Mouse (Mus musculus) heart, adult 18-20 months (tissue): ENCODE results near the gene Gm1043. TPM values are rescaled to one million over a fixed set of nuclear protein-coding genes. Genes with fewer than 3 reads are reported as not detected.
A peak's percentile ranks its signal among the peaks of the same experiment; 100 is the strongest.

Experiments
- DNase-seq, 2 experiments: peaks; one replicate each; pipeline ENCODE4 v3.0.0; 2021 to 2022; ENCODE audit warnings: mixed read lengths in 1 of 2
- total RNA-seq, 2 experiments: library from RNA; stranded (reverse); gene quantifications; 2 replicates each; pipeline ENCODE4 v1.2.3; 2021

Gene Gm1043
- total RNA-seq, 2 experiments from 2014 or later, result 0.08 TPM; not detected in 1

DNA sequence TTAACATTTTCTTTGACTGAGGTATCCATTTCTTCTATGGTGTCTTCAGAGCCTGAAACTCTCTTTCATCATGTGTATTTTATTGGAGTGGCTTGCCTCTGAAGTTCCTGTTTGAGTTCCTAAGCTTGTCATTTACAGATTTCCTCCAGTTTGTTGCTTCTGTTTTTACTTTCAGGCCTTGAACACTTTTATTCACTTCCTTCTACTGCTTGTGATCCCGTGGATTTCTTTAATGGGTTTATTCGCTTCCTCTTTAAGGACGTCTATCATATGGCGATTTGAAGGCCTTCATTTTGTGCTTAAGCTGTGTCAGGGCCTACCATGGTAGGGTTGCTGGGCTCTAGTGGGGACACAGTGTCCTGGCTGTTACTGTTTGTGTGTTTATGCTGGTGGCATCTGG is 11.5 kb upstream of the Gm1043 start:
- DNase-seq, result no peak

DNA sequence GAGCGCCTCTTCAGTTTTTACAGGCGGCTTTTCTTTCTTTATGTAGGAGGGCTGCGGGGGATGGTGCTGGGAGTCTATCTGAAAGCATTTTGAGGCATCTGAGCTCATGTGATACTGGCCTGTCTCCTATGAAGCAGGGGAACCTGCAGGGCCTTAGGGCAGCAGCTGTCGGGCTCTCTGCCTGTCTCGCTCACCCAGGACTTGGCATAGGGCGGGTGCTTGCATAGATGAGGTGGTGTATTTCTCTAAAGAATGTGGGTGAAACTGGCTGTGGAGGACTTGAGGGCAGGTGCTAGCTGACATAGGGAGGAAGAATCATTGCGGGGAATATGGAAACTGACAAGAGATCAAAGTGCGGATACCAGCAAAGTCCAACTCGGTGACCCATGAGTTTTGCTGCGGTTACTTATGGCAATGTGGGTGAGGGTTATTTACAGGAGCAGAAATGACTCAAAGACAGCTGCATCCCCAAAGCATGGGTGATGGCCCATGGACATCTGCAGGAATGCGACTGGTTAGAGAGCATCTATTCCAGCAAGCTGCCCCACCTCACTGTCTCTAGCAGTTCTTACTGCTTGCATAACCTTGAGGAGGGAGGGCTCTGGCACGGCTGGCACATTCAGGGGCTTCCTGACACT is 8.4 kb upstream of the Gm1043 start:
- DNase-seq, result no peak

DNA sequence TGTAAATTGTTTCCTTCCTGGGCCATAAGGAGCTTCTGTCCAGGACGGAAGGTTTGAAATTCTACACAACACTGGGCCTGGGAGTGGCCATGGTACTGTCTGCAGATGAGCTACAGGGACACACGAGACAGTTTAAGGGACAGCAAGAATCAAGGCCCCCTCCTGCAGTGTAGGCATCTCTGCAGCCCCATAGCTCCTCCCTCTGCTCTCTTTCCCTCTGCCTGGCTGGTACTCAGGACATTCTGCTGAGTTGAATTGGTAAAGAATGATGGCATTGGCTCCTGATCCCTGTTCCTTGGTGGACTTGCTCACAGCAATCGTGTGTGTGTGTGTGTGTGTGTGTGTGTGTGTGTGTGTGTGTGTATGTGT is 7.9 kb upstream of the Gm1043 start:
- DNase-seq, result no peak

DNA sequence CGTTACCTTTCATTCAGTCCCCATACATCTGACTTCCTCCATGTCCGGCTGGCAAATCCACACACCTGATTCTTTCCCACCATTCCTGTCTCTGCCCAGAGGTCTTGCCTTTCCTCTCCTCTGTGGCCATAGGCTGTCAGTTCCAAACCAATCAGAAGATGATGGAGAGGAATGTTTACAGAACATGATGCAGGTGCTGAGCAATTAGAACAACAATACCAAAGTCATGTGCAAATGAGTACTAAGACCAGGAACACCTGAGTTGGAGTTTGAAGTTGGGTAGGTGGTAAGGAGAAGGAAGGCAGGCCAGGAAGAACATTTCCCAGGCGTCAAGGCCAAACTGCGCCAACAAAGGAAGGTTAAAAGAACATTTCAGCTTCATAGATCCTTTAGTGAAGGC is 5.7 kb upstream of the Gm1043 start:
- DNase-seq, result no peak

DNA sequence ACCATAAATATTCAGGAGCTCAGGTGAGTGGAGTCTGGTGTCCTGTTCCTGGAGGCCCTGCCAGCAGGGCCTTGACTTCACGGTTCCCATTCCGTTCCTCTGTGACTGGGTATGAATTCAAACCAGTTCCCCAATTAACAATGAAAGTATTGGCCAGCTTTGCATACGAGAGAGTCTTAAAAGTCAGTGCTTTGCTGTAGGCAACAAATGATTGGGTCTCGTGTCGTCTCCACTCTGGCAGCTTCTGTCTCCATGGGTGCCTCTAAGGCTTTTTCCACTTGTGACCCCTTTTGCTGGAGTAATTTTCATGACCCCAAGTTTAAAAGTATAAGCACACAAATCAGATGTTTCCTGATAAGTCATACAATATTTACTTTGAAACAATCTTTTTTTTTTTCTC is 4.6 kb upstream of the Gm1043 start:
- no peak for DNase-seq

DNA sequence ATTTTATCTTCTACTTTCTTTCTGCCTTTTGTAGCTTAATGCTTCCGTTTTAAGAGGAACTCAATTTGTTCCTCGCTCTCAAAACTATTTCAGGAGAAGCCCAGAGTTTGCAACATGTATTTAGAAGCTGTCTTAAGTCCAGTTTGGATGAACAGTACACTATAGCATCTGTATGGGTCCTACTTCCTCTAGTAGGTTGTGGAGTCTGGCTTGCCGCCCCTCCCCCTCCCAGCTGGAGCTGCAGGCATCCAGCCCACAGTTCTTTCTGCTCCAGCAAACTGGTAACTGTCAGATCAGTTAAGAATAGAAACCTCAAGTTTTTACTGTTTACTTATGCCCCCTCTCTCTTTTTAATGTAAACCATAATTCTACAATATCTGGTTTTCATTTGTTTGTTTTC is 2.8 kb upstream of the Gm1043 start:
- peak; percentile 11 to 18 for DNase-seq

DNA sequence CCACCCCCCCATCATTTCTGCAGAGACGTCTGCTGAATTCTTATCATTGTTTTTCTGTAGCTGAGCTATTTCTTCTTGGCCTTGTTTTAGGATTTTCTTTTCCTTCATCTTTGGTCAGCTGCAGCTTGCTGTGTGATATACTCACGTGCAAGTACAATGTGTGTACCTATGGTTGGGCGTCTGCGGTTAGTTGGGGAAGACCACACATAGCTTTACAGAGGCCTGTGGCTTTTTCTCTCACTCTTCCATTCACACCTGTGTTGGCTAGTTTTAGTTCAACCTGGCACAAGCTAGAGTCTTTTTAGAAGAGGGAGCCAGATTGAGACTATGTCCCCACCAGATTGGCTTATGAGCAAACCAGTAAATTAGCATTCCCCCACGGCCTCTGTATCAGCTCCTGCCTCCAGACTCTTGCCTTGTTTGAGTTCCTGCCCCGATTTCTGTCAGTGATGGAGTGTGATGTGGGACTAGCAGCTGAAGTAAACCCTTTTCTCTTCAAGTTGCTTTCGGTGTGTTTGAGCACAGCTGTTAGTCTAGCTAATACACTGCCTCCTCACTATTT is 1.9 kb upstream of the Gm1043 start:
- DNase-seq, result no peak

DNA sequence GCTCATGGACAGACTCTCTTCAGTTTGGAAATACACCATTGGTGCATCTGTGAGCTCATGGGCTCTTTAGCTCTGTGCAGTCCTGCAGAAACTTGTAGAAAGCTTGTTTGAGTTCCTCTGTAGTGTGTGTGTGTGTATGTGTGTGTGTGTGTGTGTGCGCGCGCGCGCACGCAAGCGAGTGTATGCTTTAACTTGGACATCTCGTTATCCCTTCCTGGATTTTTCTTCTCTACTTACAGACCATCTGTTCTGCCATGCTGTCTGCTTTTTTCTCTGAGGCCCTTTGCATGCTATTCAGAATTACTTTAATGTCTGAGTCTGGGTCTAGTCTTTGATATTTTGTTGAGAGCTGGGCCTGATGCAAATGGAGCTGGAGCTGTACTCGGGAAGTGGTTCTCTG is 1.3 kb upstream of the Gm1043 start:
- DNase-seq, result no peak

DNA sequence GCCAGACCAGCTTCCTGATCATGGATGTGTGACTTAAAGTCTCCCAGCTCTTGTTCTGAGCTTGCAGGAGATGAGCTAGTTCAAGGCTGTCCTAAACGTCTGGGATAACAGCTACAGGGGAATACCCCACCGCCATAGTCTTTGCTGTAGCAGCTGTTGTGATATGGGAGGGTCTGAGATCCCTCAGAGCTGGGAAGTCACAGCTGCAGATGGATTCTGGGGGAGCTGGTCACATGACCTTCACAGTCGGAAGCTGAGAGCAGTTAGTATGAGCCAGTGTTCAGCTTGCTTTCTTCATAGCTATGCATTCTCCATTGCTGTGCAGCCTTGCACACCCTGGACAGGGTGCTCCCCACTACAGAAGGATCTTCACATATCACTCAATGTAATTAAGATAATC is 748 bp downstream of the Gm1043 start:
- DNase-seq, result no peak

DNA sequence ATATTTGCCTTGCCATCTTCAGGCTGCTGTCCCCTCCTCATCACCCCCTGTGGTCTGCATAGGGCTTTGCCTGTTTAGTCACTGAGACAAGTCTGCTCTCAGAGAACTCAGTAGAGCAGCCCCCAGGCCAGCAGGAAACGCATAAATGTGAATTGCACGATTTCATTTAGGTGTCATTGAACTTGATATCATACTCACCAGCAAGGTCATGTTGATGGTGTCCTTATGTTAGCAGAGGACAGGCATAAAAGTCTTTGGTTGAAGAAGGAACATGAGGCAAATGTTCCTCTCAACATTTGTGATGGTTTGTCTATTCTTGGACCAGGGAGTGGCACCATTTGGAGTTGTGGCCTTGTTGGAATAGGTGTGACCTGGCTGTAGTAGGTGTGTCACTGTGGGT is 2.6 kb downstream of the Gm1043 start:
- DNase-seq, result no peak

DNA sequence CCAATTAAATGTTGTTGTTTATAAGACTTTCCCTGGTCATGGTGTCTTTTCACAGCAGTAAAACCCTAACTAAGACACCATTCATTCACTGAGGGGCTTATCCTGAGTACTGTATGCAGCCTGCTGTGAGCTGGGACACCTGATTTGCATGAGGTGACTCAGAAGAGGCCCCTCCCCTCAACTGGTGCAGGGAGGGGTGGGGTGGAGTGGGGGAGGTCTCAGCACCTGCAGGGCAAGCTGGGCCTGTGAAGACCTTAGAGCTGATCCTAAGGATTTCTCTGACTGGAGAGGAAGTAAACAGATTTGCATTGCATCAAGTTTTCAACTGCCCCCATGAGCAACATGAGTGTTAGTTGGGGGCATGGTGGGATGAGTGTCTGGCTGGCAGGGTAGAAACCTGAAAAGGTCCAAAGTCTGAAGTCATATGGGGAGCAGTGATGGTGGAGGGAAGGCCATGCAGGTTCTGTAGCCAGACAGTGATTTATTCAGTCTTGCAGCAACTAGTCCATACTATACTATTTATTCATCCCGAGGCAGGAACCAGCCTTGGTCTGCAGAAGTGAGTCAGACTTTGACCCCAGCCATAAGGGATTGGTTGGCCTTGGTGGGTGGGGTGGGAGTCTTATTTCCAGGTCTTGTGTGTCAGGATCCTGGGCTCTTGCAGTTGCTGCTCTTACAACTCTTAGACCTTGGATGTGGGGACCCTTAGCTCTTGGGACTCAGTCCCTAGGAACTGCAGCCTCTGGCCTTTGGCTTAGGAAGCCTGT is 3.4 kb downstream of the Gm1043 start:
- DNase-seq, result no peak

DNA sequence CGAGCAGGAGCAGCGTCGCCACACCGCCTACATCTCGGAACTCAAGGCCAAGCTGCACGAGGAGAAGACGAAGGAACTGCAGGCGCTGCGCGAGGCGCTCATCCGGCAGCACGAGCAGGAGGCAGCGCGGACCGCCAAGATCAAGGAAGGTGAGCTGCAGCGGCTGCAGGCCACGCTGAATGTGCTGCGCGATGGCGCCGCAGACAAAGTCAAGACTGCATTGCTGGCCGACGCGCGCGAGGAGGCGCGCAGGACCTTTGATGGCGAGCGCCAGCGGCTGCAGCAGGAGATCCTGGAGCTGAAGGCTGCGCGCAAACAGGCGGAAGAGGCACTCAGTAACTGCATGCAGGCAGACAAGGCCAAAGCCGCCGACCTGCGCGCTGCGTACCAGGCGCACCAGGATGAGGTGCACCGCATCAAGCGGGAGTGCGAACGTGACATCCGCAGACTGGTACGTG is 6.0 kb downstream of the Gm1043 start:
- no peak for DNase-seq

DNA sequence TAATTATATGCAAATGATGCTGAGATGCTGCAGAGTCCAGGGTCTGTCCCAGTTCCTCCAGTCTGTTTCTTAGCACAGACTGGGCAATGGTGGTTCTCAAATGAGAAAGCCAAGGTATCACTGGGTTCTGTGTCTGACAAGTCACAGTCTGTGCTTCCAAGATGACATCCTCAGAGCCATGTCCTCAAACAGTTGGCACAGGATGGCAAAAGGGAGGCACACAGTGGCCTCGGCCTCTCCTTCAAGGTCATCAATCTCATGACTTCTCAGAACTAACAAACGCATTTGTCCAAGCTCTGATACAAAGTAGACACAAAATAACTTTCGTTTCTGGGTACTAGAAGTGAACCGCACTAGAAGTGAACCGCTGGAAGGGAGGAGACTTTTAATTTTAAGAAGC is 9.8 kb downstream of the Gm1043 start:
- no peak for DNase-seq

DNA sequence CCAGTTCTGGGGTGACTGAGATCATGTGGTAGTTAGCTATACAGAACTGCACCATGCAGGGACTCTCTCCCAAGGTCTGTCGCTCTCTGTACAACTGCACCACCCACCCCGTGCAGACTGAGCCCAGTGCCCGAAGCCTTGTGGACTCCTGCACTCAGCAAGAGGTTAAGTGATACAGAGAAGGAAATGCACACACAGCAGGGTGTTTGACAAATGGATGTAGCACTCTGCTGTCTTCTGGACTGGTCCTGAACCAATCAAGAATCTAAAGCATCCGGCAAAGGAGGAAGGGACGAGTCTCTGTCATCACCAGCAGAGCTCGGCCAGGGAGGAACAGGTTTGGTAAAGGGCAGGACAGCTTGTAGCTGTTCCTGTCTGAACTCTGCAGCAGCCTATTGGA is 12.4 kb downstream of the Gm1043 start:
- no peak for DNase-seq

DNA sequence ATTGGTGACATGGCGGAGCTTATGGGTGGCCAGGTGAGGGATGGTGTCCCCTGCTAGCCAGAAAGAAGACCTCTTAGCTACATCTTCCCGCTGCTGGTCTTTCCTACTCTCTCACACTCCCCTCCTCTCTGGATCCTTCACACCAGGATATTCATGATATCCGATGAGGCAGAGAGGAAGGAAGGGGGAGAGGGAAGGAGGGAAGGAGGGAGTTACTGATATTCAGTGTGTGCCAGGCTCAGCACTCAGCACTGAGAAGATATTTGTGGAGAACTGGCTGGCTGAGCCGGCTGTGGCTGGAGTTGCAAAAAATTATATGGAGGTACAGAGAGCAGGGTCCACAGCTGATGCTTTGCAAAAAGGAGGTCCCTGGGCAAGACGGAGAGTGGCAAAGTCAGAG is 15.6 kb downstream of the Gm1043 start:
- no peak for DNase-seq

DNA sequence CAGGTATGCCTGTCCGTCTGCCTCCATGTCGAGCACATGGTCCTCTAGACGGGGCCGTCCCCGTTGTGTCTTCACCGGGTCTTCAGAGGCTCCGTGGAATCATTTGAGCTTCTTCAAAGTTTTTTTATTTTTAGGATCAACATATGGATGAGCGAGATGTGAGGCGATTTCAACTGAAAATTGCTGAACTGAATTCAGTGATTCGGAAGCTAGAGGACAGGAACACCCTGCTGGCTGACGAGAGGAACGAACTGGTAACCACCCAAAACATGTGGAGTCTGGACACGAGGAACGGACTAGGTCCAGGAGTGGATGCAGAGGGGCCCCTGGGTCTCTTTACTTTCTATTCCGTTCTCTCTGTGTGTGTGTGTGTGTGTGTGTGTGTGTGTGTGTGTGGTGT is 16.5 kb downstream of the Gm1043 start:
- no peak for DNase-seq

DNA sequence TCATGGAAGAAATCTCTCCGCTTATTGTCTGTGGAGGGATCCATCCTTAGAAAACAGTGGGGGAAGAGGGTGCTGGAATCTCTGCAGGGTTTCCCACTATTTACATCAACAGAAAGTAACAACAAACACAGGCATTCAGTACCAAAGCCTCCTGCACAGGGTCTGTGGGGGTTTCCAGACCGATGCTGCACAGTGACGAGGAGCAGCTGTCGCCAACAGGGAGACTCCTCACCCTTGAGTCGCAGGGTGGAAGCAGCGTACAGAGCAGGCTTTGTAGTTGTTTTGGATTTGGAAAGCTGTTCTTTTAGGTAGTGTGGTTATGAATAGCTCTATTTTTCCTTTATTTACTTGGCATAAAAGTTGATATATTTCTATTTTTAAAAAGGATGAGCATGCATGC is 16.9 kb downstream of the Gm1043 start:
- DNase-seq, result no peak

DNA sequence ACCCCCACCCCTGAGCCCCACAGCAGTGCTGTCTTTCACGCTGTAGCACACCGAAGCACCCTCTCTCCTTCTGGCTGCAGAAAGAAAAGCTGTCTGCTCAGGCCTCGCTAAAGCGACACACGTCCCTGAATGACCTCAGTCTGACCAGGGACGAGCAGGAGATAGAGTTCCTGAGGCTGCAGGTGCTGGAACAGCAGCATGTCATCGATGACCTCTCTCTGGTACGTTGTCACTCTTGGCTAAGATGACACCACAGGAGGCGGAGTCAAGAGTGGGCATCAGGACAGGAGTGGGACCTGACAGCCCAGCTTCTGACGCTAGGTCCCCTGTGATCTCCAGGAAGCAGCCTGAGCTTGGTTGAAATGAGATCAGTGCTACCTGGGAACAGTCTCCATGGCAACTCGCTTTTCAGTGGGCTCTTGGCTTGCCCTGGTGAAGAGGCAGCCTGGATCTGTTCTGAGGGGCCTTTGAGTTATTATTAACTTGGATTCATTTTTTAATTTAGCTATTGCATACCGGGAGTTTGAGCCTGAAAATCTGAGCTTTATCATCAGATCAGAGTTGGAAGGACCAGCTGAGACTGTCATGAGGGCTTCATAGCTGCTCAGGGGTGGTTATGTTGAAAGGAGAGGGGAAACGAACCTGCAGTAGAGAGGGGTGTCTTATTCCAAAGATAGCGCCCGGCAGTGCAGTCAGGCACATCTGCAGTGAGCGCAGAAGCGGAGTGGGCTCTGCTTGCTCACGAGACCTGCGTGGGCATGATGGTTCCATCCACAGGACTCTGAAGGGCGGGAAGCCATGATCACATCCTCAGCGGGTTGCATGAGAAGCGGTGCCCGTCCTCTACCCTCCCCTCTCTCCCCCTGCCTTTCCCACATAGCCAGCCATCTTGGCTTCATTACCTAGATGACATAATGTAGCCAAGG is 20.6 kb downstream of the Gm1043 start:
- DNase-seq, result no peak

DNA sequence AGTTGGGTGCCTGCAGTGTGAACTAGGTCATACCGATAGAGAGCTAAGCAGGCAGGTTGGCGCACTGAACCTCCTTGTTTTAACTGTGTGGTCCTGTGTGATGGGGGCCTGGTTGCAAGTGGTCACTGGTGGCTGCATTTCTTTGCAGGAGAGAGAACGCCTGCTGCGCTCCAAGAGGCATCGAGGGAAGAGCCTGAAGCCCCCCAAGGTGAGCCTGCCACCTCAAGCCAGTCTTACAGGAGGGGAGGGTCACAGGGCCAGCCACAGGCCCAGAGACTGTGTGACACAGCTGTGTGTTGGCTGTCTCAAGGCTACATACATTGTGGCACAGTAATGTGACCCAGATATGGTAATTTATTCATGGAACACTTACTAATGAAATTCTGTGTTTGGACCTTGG is 21.9 kb downstream of the Gm1043 start:
- DNase-seq, result no peak

DNA sequence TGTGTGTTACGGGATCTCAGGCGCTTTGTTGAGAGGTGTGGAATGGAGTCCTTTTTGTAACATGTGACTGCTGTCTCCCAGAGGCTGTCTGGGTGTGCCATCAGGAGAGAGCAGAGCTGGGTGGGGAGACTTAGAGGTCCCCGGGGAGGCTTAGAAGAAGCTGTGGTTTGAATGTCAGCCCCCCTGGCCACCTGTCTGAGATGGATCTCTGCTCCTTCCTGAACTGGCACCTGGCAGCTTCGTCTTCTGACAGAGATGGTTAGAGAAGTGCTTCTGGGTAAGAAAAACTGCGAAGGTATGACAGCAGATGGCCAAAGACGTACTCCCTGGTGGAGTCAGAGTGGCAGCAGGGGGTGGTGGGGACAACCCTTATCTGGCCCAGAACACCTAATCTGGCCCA is 22.4 kb downstream of the Gm1043 start:
- no peak for DNase-seq

DNA sequence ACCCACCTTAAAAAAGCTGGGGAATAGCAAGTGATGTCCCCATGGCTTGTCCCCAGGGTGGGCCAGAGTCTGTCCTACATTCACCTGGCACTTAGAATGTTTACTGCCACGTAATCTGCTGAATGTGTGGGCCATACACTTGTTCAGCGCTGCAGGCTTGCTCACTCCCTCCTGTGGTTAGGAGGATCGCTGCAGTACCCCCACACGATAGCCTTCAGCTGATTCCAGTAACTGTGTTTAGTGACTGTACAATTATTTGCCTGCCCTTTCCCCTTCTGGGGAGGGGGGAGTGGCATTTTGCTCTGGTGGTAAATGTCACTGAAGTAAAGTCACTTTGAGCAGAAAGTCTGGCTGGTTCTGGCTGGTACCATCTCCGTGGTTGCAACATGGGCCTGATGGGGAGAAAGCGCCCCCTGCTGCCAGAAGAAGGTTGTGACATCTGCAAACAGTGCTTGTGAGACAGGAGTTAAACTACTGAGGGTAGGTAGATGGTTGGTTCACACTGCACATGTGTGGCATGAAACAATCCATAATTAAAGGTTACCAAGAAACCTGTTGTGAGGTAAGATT is 24.2 kb downstream of the Gm1043 start:
- DNase-seq, result peak; percentile 22 to 56

DNA sequence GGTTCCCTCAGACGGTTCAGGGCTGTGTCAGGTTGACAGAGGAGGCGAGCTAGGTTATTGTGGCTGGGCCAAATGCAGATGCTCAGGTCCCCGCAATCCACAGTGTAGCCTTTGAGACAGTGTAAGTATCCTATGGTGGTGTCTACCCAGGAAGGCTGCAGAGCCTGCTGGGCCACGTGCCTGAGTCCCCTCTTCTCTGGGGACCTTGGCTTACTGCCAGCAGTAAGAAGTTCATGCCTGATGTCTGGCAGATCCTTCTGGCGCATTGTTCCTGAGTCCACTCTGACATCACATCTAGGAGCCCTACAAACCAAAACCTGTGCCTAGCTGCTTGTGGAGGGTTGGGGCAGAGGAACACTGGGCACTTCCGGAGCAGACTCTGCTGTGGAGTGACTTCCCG is 27.2 kb downstream of the Gm1043 start:
- DNase-seq, result no peak
